Mouse (Mus musculus): ENCODE data around the gene Morn1.

The Morn1 gene

GRCm38 (mm10) chr4:155118278-155118677, 31.9 kb downstream of the Morn1 start:
- DNase-seq (ENCODE audit: low read depth): no peak

- DNase-seq (ENCODE audit: low read depth): no peak
These were observed 33.7 kb downstream of the Morn1 start for GRCm38 (mm10) chr4:155120038-155120437.

- DNase-seq (ENCODE audit: low read depth): no peak
These were observed 34.2 kb downstream of the Morn1 start for GRCm38 (mm10) chr4:155120583-155120982.

GRCm38 (mm10) chr4:155121222-155121621, 34.8 kb downstream of the Morn1 start:
- no peak for DNase-seq (ENCODE audit: low read depth)

- no peak for DNase-seq (ENCODE audit: low read depth)
These were observed 35.6 kb downstream of the Morn1 start for GRCm38 (mm10) chr4:155121915-155122443.

- peak; percentile 22 for DNase-seq (ENCODE audit: low read depth)
These were observed 36.2 kb downstream of the Morn1 start for GRCm38 (mm10) chr4:155122444-155123040.

GRCm38 (mm10) chr4:155123868-155124534, 37.6 kb downstream of the Morn1 start:
- peak; percentile 32 for DNase-seq (ENCODE audit: low read depth)

GRCm38 (mm10) chr4:155125310-155125709, 38.9 kb downstream of the Morn1 start:
- no peak for DNase-seq (ENCODE audit: low read depth)

- DNase-seq (ENCODE audit: low read depth): no peak
These were observed 39.8 kb downstream of the Morn1 start for GRCm38 (mm10) chr4:155126194-155126593.

GRCm38 (mm10) chr4:155126602-155127372, 40.4 kb downstream of the Morn1 start:
- DNase-seq (ENCODE audit: low read depth): peak; percentile 67

- no peak for DNase-seq (ENCODE audit: low read depth)
These were observed 42.0 kb downstream of the Morn1 start for GRCm38 (mm10) chr4:155128411-155128810.

- DNase-seq (ENCODE audit: low read depth): peak; percentile 58
These were observed 42.9 kb downstream of the Morn1 start for GRCm38 (mm10) chr4:155129132-155129917.

GRCm38 (mm10) chr4:155129996-155130395, 43.6 kb downstream of the Morn1 start:
- DNase-seq (ENCODE audit: low read depth): no peak

GRCm38 (mm10) chr4:155130616-155131015, 44.2 kb downstream of the Morn1 start:
- no peak for DNase-seq (ENCODE audit: low read depth)

- no peak for DNase-seq (ENCODE audit: low read depth)
These were observed 46.8 kb downstream of the Morn1 start for GRCm38 (mm10) chr4:155133188-155133587.

- DNase-seq (ENCODE audit: low read depth): no peak
These were observed 47.5 kb downstream of the Morn1 start for GRCm38 (mm10) chr4:155133658-155134417.

- DNase-seq (ENCODE audit: low read depth): no peak
These were observed 48.4 kb downstream of the Morn1 start for GRCm38 (mm10) chr4:155134686-155135172.

- DNase-seq (ENCODE audit: low read depth): no peak
These were observed 49.7 kb downstream of the Morn1 start for GRCm38 (mm10) chr4:155135909-155136585.

- DNase-seq (ENCODE audit: low read depth): no peak
These were observed 51.5 kb downstream of the Morn1 start for GRCm38 (mm10) chr4:155137891-155138290.

- no peak for DNase-seq (ENCODE audit: low read depth)
These were observed 52.1 kb downstream of the Morn1 start for GRCm38 (mm10) chr4:155138451-155138850.

Measured in induced T-regulatory cell, adult 2 months (primary cell).